Mouse (Mus musculus) adrenal gland, postnatal 10 days (tissue): Measurements from ENCODE around the gene Fn1. TPM values are rescaled to one million over a fixed set of nuclear protein-coding genes. Genes with fewer than 3 reads are reported as not detected.

Experiments used
- DNase-seq: peaks from one replicate; pipeline ENCODE4 v3.0.0; 2021; ENCODE audit warnings: mixed read lengths
- total RNA-seq, 2 experiments: library from RNA; stranded (reverse); gene quantifications; 2 replicates each; pipeline ENCODE4 v1.2.3; 2021

Fn1 gene
- total RNA-seq, 2 experiments from 2014 or later, result 329 to 502 TPM

DNA sequence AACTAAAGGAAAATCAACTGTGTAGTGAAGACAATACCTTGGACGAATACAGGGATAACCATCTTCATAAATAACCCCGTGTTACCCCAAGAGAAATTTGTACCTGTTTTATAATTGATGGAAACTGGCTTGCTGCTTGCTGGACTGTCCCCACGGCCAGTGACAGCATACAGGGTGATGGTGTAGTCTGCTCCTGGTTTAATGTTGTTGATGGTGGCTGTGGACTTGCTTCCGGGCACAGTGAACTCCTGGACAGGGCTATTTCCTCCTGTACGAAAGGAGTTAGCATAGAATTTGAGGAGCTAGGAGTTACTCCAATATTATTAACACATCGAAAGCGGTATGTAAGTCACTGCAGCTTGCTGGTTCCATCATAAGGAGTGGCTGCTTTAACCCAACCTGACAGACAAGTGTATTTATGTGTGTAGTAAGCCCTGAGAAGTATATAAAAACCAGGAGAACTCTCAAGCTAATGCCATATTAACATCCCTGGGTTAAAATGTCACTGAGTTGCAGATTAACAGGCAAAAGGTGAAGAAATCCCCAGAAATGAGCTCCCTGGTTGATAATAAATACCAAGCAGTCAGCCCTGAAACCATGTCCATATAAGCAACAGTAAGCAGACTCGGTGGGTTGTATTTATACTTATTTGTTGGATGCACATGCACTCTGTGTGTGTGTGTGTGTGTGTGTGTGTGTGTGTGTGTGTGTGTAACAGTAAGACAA, 46.2 kb downstream of the Fn1 start:
- no peak for DNase-seq

DNA sequence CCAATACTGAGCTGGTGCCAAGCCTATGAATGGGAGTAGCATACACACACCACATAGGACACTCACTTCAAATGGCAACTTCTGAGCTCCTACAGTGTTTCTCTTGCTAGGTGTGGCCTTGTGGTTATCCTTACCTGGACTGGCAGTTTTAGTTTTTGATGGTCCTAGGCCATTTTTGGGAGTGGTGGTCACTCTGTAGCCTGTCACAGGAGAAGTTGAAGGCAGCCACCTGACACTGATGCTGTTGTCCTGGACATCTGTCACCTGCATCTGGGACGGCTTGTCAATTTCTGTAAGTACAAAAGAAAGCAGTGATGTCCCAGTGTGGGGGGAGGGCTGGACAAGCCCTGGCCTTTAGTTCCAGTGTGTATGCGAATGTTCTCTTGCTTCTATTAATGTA, 47.2 kb downstream of the Fn1 start:
- no peak for DNase-seq

DNA sequence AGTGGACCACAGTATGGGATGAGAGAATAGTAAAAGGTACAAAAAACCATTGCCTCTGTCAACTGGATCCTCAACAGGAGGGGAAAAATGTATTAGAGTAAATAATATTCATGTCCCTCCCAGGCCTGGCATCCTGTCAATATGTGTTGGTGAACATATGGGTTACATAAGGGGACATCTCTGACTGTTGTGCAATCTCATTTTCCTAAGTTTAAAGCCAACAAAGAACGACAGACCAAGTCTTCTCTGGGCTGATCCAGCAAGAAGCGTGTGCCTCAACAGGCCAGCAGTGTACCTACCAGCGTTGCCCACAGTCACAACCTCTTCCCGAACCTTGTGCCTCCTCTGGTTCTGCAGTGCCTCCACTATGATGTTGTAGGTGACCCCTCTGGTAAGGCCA, 57.6 kb downstream of the Fn1 start:
- no peak for DNase-seq

DNA sequence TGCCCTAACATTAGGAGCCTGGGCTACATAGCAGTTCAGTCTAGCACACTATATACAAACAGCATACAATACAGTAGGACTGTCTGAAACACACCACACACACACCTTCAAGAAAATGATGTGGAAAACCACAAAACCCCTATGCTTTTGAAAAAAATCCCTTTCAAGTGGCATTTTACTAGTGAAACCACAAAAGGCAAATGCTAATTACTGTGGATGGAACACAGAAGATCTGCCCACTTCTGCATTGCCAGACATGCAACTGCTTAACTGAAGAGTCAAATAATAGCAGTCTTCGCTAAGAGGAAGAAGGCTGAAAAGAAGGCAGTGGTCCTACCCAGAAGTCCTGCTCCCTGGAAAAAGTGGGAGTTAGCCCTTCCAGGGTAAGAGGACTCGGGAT, 58.7 kb downstream of the Fn1 start:
- no peak for DNase-seq

DNA sequence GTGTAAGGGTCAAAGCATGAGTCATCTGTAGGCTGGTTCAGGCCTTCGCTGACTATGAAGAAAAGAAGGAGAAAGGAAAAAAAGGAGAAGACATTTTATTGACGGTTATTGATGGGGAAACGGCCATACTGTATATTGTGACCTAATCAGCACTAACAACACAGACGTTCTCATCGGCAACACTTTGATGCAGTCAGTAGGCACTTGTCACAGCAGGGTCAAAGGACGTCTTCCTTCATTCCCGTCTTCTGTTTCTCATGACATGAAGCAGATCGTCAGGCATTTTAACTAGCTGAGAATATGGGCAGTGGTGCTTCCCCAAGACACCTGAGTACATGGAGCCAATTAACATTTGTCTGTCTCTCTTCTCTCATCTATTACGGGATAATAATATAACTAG, 59.8 kb downstream of the Fn1 start:
- no peak for DNase-seq

DNA sequence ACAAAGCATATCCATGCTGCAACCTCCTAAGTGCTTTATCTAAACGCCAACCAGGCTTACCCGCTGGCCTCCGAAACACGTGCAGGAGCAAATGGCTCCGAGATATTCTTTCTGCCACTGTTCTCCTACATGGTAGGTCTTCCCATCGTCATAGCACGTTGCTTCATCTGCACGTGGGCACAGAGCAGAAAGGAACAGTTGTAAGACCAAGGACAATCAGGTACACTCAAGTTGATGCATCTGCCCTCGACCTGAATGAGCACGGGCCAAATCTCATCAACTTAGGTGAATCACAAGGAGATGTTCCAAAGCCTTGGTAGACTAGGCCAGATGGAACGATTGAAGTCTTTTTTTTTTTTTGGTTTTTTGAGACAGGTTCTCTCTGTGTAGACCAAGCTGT, 63.0 kb downstream of the Fn1 start:
- no peak for DNase-seq

DNA sequence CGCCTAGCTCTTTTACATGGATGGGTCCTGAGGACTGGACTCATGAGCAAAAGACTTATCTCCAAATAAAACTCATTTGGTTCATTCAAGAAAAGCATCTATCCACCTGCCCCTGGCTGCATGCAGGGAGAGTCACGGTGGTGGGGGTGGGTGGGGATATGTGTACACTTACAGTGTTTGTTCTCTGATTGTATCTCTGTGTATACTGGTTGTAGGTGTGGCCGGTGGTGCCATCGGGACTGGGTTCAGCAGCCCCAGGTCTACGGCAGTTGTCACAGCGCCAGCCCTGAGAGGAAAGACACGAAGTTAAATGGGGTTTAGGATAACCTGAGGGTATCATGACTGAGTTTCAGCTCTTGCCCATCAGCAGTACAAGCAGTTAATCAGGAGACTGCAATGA, 66.3 kb downstream of the Fn1 start:
- DNase-seq, result no peak

DNA sequence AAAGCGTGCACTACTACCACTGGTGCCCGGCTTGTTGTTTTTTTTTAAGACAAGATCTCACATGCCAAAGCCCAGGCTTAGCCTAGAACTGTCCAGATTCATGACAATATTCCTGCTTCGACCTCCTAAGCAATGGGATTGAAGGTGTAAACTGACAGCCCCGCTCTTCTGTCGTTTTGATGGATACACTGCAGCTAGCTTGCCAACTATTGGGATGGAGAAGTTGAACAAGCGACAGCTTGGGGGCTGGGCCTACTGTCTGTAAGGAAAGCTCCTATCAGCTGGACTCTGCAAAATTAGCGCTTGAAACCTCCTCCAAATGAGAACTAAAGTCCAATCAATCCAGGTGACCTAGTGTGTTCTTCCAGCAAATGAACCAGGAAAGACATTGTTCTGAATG, 69.1 kb downstream of the Fn1 start:
- no peak for DNase-seq

DNA sequence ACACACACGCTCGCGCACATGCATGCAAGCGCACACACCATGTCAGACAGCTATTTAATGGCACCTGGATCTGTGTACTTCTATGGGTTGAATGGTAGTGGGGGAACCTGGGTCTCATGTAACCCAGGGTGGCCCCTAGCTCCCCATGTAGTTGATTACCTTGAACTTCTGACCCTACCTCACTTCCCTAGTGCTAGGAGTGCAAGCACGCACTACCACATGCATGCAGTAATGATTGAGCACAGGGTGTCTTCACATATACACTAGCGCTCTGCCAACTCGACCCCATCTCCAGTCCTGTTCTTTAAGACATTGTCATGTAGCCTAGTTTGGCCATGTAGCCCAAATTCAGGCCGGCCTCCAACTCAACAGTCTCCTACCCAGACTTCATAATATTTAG, 69.7 kb downstream of the Fn1 start:
- DNase-seq, result no peak

DNA sequence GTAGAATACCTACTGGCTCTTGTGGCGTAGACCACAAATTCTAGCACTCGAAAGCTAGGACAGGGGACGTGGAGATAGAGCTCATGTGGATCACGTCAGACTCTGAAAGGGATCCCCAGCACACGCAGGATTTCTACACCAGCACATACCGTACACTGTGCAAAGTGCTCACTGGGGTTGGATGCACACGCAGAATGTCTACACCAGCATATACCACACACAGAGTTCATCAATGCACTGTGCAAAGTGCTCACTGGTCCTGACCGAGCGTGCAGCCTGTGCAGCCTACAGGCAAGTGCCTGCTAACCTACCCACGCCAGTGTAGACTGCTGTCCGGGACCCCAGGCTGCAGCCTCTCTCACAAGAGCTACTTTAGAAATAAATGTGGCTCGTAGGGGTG, 72.6 kb downstream of the Fn1 start:
- DNase-seq, result no peak

DNA sequence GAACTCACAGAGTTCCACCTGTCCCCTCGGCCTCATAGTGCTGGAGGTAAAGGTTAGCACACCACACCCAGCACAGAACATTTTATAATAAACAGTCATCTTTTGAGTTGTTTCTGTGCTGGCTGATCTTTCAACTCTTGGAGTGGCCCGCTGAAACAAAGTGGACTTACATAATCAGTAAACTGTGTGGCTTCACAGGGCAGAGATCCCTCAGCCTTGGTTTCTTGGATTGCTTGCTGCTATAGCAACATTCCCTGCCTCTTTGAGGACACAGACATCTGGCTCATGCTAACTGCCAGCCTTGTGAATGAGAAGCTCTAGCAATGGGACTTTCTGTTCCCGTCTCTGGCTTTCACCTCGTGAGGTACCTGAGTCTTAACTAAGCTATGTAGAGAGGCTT, 73.5 kb downstream of the Fn1 start:
- peak; percentile 57 for DNase-seq

DNA sequence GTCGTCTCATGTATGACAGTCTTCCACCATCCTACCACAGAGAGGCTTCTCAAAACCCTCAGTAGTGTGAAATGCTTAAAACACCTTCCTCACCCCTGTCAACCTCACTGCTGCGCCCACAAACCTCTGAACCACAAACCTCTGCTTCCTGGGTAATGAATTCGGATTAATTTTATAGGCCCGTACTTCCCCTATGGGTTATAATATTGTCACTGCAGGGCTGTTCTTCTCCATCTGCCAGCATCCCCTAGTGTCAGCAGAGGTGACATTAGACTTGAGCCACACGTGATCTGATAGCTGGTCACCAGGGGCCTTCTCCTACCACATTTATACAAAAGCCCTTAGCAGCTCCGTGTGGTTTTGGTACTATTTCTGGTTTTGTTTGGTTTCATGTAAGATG, 76.2 kb downstream of the Fn1 start:
- DNase-seq, result no peak

DNA sequence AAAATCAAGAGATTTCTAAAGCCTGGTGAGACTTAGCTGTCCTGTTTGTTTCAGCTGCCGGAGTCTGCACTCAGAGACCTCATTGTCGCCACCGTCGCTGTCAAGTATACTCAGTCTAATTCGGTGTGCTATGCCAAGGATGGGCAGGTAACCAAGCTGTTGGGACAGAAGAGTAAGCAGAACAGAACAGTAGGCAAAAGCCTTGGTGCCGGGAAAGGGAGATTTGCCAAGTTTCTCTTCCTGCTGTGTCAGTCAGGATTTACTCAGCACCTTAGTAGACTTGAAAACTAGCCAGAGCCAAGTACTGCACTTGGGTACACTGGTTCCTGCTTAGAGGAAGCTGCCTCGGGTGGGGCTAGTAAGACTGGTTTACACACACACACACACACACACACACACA, 77.0 kb downstream of the Fn1 start:
- peak; percentile 13 for DNase-seq

DNA sequence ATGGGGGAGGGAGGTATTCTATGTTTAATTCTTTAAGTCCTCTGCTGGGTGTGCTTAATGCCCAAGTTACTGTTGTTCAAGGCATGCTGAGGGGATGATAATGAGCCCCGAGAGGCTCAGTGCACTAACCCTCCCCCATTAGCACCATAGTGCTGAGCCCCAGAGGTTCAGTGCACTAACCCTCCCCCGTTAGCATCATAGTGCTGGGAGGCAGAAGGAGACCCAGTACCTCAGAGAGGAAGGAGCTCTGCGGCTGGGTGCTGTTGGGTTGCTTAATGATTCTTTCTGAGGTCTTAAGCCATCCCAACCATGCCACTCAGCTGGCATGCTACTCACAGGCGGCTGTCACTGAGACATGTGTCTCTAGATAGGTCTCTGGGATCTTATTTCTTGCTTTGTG, 82.9 kb downstream of the Fn1 start:
- DNase-seq, result no peak

DNA sequence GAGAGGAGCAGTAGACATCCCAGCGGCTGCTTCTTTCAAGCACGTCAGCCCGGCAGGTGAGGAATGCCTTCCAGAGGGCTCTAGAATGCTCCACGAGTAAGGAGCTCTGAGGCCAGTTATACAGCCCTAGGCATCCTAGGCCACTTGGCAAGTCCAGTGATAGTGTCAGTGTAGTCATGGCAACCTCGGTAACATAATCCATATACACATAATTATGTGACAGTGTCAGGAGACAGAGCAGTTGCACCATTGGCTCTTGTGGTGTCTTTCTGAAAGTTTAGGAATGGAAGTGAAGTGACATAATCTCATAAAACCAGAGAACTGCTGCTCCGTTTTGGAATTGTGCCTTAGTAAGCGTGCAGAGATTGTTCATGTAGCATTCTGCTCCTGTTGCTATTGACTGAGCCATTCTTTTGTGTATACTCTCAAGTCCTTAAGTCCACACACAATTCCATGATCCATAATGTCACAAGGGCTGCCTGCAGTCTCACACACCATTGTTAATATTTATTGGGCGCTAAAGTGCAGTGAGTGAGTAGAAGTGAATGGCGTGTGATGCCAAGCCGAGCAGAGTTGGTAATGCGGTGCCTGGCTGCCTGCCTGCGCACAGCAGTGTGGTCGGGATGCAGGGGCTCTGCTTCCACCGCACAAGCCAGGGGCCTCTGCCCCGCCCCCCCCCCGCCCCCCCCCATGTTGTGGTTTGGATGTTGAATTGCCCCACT, 85.0 kb downstream of the Fn1 start:
- no peak for DNase-seq

DNA sequence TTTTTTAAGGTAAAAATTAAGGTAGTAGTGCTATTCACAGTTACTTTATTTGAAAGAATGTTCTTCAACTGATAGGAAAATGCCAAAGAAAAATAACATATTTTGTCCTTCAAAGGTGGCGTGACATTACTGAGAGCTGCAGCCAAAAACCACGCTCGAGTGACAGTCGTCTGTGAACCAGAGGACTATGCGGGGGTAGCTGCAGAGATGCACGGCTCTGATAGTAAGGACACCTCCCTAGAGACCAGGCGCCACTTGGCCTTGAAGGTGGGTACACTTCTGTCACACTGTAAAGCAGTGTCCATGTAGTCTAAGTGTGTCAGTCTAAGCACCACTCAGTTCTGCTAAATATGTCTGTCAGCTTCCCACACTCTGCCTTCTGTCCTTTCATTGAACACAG, 88.7 kb downstream of the Fn1 start:
- DNase-seq, result no peak

DNA sequence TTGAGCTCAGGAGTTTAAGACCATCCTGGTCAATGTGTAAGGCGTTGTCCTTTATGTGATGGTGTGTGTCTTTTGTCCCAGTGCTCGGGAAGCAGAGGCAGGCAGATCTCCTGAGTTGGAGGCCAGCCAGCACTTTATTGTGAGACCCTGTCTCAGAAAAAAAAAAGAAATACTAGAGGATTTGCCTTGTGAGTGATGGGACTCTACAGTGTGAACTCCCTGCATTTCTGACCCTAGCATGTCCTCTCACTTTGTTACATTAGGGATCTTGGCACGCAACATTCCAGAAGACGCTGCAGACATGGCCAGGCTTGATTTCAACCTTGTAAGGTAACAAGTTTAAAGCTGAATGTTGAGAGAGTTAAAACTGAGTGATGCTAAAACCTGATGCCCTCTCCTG, 92.4 kb downstream of the Fn1 start:
- no peak for DNase-seq

DNA sequence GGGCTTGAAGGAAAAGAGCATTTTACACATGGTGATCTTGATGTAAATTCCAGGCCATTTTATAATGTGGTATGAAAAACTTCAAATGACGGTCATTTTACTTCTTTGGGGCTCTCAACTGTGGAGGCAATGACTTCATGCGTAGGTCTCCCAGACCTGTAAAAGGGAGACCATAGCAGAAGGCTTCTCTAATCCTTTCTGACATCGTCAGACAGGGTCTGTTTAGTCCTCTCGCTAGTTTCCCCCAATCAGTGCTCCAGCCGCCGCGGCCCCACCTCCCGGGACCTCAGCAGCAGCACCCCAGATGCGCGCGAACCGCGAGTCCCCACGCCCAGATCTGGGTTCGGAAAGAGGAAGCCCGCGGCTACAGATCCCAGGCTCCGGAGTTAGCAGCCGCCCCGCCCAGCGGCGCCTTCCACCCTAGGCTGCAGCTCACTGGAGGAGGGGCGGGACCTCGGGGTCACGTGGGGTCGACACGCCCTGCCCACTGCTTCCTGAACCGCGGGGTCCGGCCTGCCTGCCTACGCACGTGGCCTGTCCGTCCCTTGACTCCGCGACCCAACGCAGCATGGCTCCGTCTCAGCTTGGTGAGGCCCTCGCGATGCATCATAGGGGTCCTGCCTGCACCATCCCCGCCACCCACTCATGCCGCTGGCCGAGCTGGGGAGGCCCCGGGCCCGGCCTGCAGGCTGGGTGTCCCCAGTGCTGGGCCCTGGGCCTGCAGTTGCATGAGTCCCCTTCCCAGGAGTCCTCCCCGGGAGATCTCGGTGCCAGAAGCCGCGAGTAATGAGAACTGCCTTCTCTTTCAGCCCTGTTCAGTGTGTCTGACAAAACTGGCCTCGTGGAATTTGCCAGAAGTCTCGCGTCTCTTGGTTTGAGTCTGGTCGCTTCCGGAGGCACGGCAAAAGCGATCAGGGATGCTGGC, 96.0 kb downstream of the Fn1 start, which contains the start of gene Atic:
TSS of gene Atic (plus strand) at position 463 of the 925 bp plus-strand sequence.
- DNase-seq, result peak; percentile 94

DNA sequence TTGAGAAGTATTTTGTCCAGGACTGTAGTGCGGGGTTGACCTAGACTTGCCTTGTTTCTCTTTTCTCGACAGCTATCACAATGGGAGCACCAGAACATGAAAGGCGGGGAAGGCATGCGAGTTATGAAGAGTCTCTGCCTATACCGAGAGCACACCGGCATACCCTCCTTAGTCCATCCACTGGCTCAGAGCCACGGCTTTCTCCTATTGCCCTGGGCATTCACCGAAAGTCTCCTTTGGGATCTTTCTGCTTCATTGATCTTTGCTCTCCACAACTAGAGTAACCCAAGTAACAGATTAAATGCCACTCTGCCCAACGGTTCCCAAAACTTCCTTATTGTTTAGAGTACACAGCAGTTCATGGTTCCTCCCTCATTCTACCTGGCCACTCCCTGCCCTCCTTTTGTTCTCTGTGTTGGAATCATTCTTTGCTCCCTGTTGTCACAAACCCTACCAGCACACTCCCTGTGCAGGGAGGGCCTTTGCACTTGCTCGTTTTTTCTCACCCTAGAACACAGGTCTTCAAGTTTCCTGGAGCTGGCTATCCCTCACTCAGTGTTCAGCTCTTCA, 102.3 kb downstream of the Fn1 start:
- DNase-seq, result no peak

DNA sequence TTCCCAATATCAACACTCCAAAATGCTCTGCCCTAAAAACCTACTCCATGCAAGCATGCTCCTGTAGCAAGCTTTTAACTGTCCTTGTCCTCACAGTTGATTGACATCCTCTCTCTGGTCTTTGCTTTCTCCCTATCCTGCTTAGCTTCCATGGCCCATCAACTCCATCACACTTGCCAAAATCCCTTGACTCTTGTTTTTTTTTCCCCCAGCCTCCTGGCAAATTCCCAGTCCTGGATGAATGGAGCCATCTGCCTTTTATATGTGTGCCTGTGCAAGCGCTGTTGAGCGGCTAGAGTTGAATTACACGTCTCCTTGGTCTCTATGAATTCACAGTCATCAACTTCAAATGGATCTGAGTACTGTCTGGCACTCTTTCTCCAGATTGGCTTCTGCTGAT, 112.6 kb downstream of the Fn1 start:
- no peak for DNase-seq

DNA sequence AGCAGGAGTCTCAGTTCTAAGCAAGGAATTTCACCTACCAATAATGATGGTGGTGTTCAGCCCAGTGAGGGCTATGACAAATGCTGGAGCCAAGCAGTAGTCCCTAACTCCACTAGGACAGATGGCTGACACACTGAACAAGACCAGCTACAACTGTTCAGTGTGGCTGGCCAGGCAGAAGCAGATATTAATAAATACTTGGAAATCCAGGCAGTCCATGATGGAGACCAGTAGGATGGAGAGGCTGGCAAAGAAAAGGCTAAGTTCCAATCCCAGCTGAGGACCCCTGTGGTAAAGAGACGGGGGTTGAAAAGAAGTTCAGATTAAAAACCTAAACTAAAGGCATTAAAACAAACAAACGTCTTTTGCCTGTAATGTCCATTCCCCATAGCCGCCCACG, 113.4 kb downstream of the Fn1 start:
- DNase-seq, result no peak
